Mouse (Mus musculus) lung, postnatal 14 days (tissue): ENCODE data around the gene Smim10l1.
A peak's percentile ranks its signal among the peaks of the same experiment; 100 is the strongest.

Experiments used
- DNase-seq: peaks from one replicate; pipeline ENCODE4 v3.0.0; 2021

The Smim10l1 gene

GRCm38 (mm10) chr6:133104609-133104921 is at the start of gene Smim10l1:
Gene Smim10l1, plus strand, starts transcription at chr6:133104909.
- DNase-seq, result no peak

GRCm38 (mm10) chr6:133055716-133056115 is 49.0 kb upstream of the Smim10l1 start, which contains the start of gene Tas2r140:
Gene Tas2r140, minus strand, starts transcription at chr6:133055816.
- no peak for DNase-seq

- no peak for DNase-seq
Measured at GRCm38 (mm10) chr6:133092226-133092625, 12.5 kb upstream of the Smim10l1 start.

GRCm38 (mm10) chr6:133102430-133102829 is 2.3 kb upstream of the Smim10l1 start:
- no peak for DNase-seq

GRCm38 (mm10) chr6:133104922-133105859 is 482 bp downstream of the Smim10l1 start:
- peak; percentile 92 for DNase-seq
